ENCODE assay signal across 24 mouse cellular contexts in genomic region chr10:83287828-83288227, GRCm38 (mm10). TPM values are rescaled to one million over a fixed set of nuclear protein-coding genes. Genes with fewer than 3 reads are reported as not detected.
DNase-seq lines count a peak whose midpoint lies in the region; ATAC-seq and TF ChIP-seq lines count a peak whose summit lies in the region.
"Had no signal": no experiment of that assay in that cellular context is flagged by ENCODE, and none has a peak within 500 bp of the region (broad histone marks: within the 10 kb centered on the region; RNA-seq: fewer than 3 reads in every experiment).

No protein-coding gene starts in this region.

- no peaks in the 10 kb centered on the region for H3K27me3 ChIP-seq in heart, postnatal 0 days (ENCODE audit: control insufficient read depth, insufficient read depth, low read length)
- H3K27me3 ChIP-seq in liver, postnatal 0 days (ENCODE audit: insufficient read depth, low read length), result no peaks in the 10 kb centered on the region
- peaks cover 5% of the 10 kb centered on the region; the same call in 1 of the 2 replicates for H3K27me3 ChIP-seq in liver, embryonic 12.5 days (replicated peaks)
- H3K27me3 ChIP-seq: embryonic facial prominence, embryonic 15.5 days; heart, embryonic 13.5 days; lung, embryonic 15.5 days; neural tube, embryonic 12.5 days; Patski had no signal

- H3K4me2 ChIP-seq in heart, postnatal 0 days (ENCODE audit: low read depth, low read length), result no peak overlapping the region
- no peak overlapping the region for H3K4me2 ChIP-seq in liver, postnatal 0 days (ENCODE audit: low read depth, low read length)
- no peak overlapping the region for H3K4me2 ChIP-seq in liver, embryonic 12.5 days
- H3K4me2 ChIP-seq: embryonic facial prominence, embryonic 15.5 days; heart, embryonic 13.5 days; limb, embryonic 13.5 days; lung, embryonic 15.5 days; neural tube, embryonic 12.5 days had no signal

- no peak for TF ChIP-seq EP300 in heart, postnatal 0 days (IDR thresholded peaks at IDR 0.05; ENCODE audit: low read depth)
- TF ChIP-seq EP300 in liver, postnatal 0 days (IDR thresholded peaks at IDR 0.05; ENCODE audit: low read depth), result no peak

- no peaks in the 10 kb centered on the region for H3K36me3 ChIP-seq in heart, postnatal 0 days (replicated peaks; ENCODE audit: control insufficient read depth, insufficient read depth, low read length)
- H3K36me3 ChIP-seq in liver, postnatal 0 days (replicated peaks; ENCODE audit: insufficient read depth, low read length), result no peaks in the 10 kb centered on the region
- H3K36me3 ChIP-seq in liver, embryonic 12.5 days, result no peaks in the 10 kb centered on the region
- H3K36me3 ChIP-seq: embryonic facial prominence, embryonic 15.5 days; heart, embryonic 13.5 days; limb, embryonic 13.5 days; lung, embryonic 15.5 days; neural tube, embryonic 12.5 days had no signal

- intact Hi-C loops in heart, postnatal 10 days (cut with DNase I), result no loop called here

- no peak for DNase-seq in heart, postnatal 0 days (ENCODE audit: low spot score)
- no peak for DNase-seq in heart, postnatal 10 days
- DNase-seq in liver, postnatal 0 days, result no peak
- peak; percentile 12 for DNase-seq in thymus, postnatal 0 days (ENCODE audit: low spot score)
- no peak for DNase-seq in thymus, postnatal 36 days
- no peak for DNase-seq in urinary bladder, postnatal 36 days (ENCODE audit: low spot score in 2 of 2)
- DNase-seq: adrenal gland, postnatal 25 days; B cell, adult 2 months; cerebellum, adult 2 months; gastrocnemius, postnatal 36 days; kidney, postnatal 10 days; right cerebral cortex, postnatal 14 days; thymus, postnatal 4 days had no signal

- H3K9me3 ChIP-seq in heart, postnatal 0 days (replicated peaks; ENCODE audit: control insufficient read depth, low read length), result no peaks in the 10 kb centered on the region
- H3K9me3 ChIP-seq in liver, postnatal 0 days (ENCODE audit: low read length), result no peaks in the 10 kb centered on the region
- H3K9me3 ChIP-seq in liver, embryonic 12.5 days (replicated peaks), result no peaks in the 10 kb centered on the region
- H3K9me3 ChIP-seq: embryonic facial prominence, embryonic 15.5 days; heart, embryonic 13.5 days; limb, embryonic 13.5 days; lung, embryonic 15.5 days; neural tube, embryonic 12.5 days had no signal

- H3K4me3 ChIP-seq in heart, postnatal 0 days (ENCODE audit: low read depth, low read length), result no peak overlapping the region
- H3K4me3 ChIP-seq in liver, postnatal 0 days (ENCODE audit: low read depth, low read length), result no peak overlapping the region
- H3K4me3 ChIP-seq in liver, embryonic 12.5 days, result no peak overlapping the region
- H3K4me3 ChIP-seq: embryonic facial prominence, embryonic 15.5 days; heart, embryonic 13.5 days; limb, embryonic 13.5 days; lung, embryonic 15.5 days; neural tube, embryonic 12.5 days had no signal

- ATAC-seq in heart, postnatal 0 days (ENCODE audit: insufficient read depth, low read depth), result no peak
- no peak for ATAC-seq in liver, postnatal 0 days
- ATAC-seq in liver, embryonic 12.5 days, result no peak
- ATAC-seq: activated CD4-positive, CD25-positive, alpha-beta regulatory T cell, adult 4 months; inflammation-experienced regulatory T-cells, adult 6 months; Patski had no signal

- no peak overlapping the region for H3K27ac ChIP-seq in heart, postnatal 0 days (ENCODE audit: low read depth)
- no peak overlapping the region for H3K27ac ChIP-seq in liver, postnatal 0 days (ENCODE audit: low read depth)
- no peak overlapping the region for H3K27ac ChIP-seq in liver, embryonic 12.5 days
- H3K27ac ChIP-seq: embryonic facial prominence, embryonic 15.5 days; heart, embryonic 13.5 days; limb, embryonic 13.5 days; lung, embryonic 15.5 days; neural tube, embryonic 12.5 days had no signal

- TF ChIP-seq CTCF in heart, postnatal 0 days (IDR thresholded peaks at IDR 0.05; ENCODE audit: low read depth), result 0 out of 2 replicates have a peak, but pooled peaks have one; percentile 4
- TF ChIP-seq CTCF in liver, postnatal 0 days (IDR thresholded peaks at IDR 0.05; ENCODE audit: low read depth), result peak; percentile 29; the same call in 1 of the 2 replicates

- 56% methylated on average over 6 of the region's 6 CpGs for WGBS in heart, postnatal 0 days
- 68% methylated on average over 6 of the region's 6 CpGs for WGBS in liver, postnatal 0 days (ENCODE audit: insufficient replicate concordance)
- WGBS in liver, embryonic 12.5 days (ENCODE audit: insufficient replicate concordance), result 62% methylated on average over 6 of the region's 6 CpGs

- H3K4me1 ChIP-seq in heart, postnatal 0 days (ENCODE audit: control insufficient read depth, insufficient read depth), result no peaks in the 10 kb centered on the region
- no peaks in the 10 kb centered on the region for H3K4me1 ChIP-seq in liver, postnatal 0 days (ENCODE audit: insufficient read depth)
- H3K4me1 ChIP-seq in liver, embryonic 12.5 days, result no peaks in the 10 kb centered on the region
- H3K4me1 ChIP-seq: embryonic facial prominence, embryonic 15.5 days; heart, embryonic 13.5 days; lung, embryonic 15.5 days had no signal

- H3K9ac ChIP-seq in heart, postnatal 0 days (replicated peaks; ENCODE audit: low read depth, low read length), result no peak overlapping the region
- H3K9ac ChIP-seq in liver, postnatal 0 days (replicated peaks), result no peak overlapping the region
- no peak overlapping the region for H3K9ac ChIP-seq in liver, embryonic 12.5 days
- H3K9ac ChIP-seq: embryonic facial prominence, embryonic 15.5 days; heart, embryonic 13.5 days; limb, embryonic 13.5 days; lung, embryonic 15.5 days; neural tube, embryonic 12.5 days had no signal

RNA-seq across cellular contexts. Expression of gene Slc41a2, which starts 49.9 kb away (rescaled TPM):
- total RNA-seq in heart, postnatal 0 days (2014; rRNA removed; ENCODE audit: low replicate concordance), result 0.43 and 5.6 TPM in 2 replicates
- polyA plus RNA-seq in heart, postnatal 0 days (2015; fragmentation: Nextera tagmentation; extraction: Ambion mirVana), result 0.45 and 0.49 TPM in 2 replicates
- 1 to 10 TPM in 1 of 2 experiments, under 1 TPM in 1; 0.97 to 1.2 TPM for total RNA-seq in heart, postnatal 10 days (2021)
- polyA plus RNA-seq in liver, postnatal 0 days (2015; fragmentation: Nextera tagmentation; extraction: Ambion mirVana), result 0.20 and 0.76 TPM in 2 replicates
- 0.11 and 0.13 TPM in 2 replicates for polyA plus RNA-seq in liver, embryonic 12.5 days (2016; fragmentation: Nextera tagmentation; extraction: Ambion mirVana)
- 0.22 and 0.39 TPM in 2 replicates for polyA plus RNA-seq in thymus, postnatal 0 days (2015; fragmentation: Nextera tagmentation; extraction: Ambion mirVana)
- total RNA-seq: common myeloid progenitor, adult 5-6 weeks; hematopoietic stem cell, adult 5-6 weeks had no signal
